Mouse (Mus musculus) liver, embryonic 13.5 days (tissue): Measurements from ENCODE around the gene Ndufv3. TPM values are rescaled to one million over a fixed set of nuclear protein-coding genes. Genes with fewer than 3 reads are reported as not detected.
A peak's percentile ranks its signal among the peaks of the same experiment; 100 is the strongest.

Experiments used
- ATAC-seq: fragments of 200-750 bp; cut with Nextera tagmentation; 2 replicates; pipeline ENCODE4 v1.8.0; 2017; ENCODE audit warnings: low read depth, mild to moderate bottlenecking, moderate number of reproducible peaks, moderate library complexity
- DNase-seq: peaks from one replicate; pipeline ENCODE4 v3.0.0; 2022
- H3K27ac ChIP-seq: fragments of 300-500 bp; sonication (generic); 2 replicates; pipeline ENCODE4 v1.5.1; 2015; ENCODE audit warnings: moderate library complexity, mild to moderate bottlenecking, inconsistent platforms
- H3K27me3 ChIP-seq: fragments of 300-500 bp; sonication (generic); 2 replicates; pipeline ENCODE4 v1.6.1; 2015; ENCODE audit warnings: mild to moderate bottlenecking, inconsistent platforms
- H3K36me3 ChIP-seq: fragments of 300-500 bp; sonication (generic); 2 replicates; pipeline ENCODE4 v1.6.1; 2015; ENCODE audit warnings: mild to moderate bottlenecking, inconsistent platforms
- H3K4me1 ChIP-seq: fragments of 300-500 bp; sonication (generic); replicated peaks from 2 replicates; pipeline ENCODE4 v1.6.1; 2015; ENCODE audit warnings: inconsistent platforms
- H3K4me2 ChIP-seq: fragments of 300-500 bp; sonication (generic); 2 replicates; pipeline ENCODE4 v1.6.1; 2015; ENCODE audit warnings: inconsistent platforms, mild to moderate bottlenecking, moderate library complexity
- H3K4me3 ChIP-seq: fragments of 300-500 bp; sonication (generic); replicated peaks from 2 replicates; pipeline ENCODE4 v1.5.1; 2015; ENCODE audit warnings: mild to moderate bottlenecking, inconsistent platforms
- H3K9ac ChIP-seq: fragments of 300-500 bp; sonication (generic); 2 replicates; pipeline ENCODE4 v1.6.1; 2015; ENCODE audit warnings: mild to moderate bottlenecking, inconsistent platforms
- H3K9me3 ChIP-seq: fragments of 300-500 bp; sonication (generic); replicated peaks from 2 replicates; pipeline ENCODE4 v1.6.1; 2016; ENCODE audit warnings: inconsistent platforms
- WGBS: fragments of 180-500 bp; shearing (Covaris S2); methylation state at CpG from one replicate; pipeline ENCODE4 v1.1.7; 2015; ENCODE audit not compliant: insufficient replicate concordance; 5-methylcytosine and 5-hydroxymethylcytosine counted together
- polyA plus RNA-seq: library from polyadenylated mRNA; unstranded; fragments of >200 nt; fragmentation: Nextera tagmentation; extraction: Ambion mirVana; gene quantifications from 2 replicates; pipeline ENCODE4 v1.2.1, GENCODE M21; 2015

The Ndufv3 gene
- polyA plus RNA-seq, 1 experiment from 2014 or later: 179 TPM

- H3K36me3 ChIP-seq: peaks cover 77% of the 10 kb centered on the region
- H3K27ac ChIP-seq: no peak overlapping the region
These were observed 22.2 kb upstream of the Ndufv3 start for GRCm38 (mm10) chr17:31497726-31498125.

DNA sequence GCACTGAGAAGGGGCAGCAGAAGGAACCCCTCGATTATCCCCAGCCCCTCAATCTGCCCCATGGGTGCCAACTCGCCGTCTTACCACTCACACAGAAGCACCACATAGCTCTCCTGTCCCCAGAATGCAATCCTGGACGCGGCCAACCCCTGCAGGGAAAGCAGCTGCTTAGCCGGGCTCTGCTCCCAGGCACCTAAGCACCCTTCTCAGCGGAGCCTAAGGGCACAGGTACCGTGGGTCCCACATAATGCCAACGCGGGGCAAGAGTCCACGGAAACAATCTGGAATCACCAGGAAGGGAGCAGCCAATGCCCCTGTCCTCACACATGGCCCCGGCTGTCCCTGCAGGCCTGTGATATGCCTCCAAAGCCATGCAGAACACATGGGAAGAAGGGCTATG is 20.2 kb upstream of the Ndufv3 start:
- Histone ChIP-seq H3K4me2 (no peak overlapping the region), H3K4me1 (peaks cover 31% of the 10 kb centered on the region), H3K27me3 (no peaks in the 10 kb centered on the region), H3K9ac (no peak overlapping the region), H3K9me3 (no peaks in the 10 kb centered on the region), H3K4me3 (no peak overlapping the region), H3K27ac (no peak overlapping the region), H3K36me3 (peaks cover 96% of the 10 kb centered on the region)
- 83% methylated on average over 12 of the region's 12 CpGs for WGBS
- no peak for ATAC-seq
- no peak for DNase-seq

More at GRCm38 (mm10) chr17:31497726-31498125, 22.2 kb upstream of the Ndufv3 start:
- H3K9ac ChIP-seq: no peak overlapping the region
- H3K4me2 ChIP-seq: no peak overlapping the region
- peaks cover 15% of the 10 kb centered on the region for H3K4me1 ChIP-seq
- no peak overlapping the region for H3K4me3 ChIP-seq
- WGBS: 73% methylated on average over 6 of the region's 6 CpGs
- no peaks in the 10 kb centered on the region for H3K27me3 ChIP-seq
- no peaks in the 10 kb centered on the region for H3K9me3 ChIP-seq
- ATAC-seq (no peak), DNase-seq (no peak)

DNA sequence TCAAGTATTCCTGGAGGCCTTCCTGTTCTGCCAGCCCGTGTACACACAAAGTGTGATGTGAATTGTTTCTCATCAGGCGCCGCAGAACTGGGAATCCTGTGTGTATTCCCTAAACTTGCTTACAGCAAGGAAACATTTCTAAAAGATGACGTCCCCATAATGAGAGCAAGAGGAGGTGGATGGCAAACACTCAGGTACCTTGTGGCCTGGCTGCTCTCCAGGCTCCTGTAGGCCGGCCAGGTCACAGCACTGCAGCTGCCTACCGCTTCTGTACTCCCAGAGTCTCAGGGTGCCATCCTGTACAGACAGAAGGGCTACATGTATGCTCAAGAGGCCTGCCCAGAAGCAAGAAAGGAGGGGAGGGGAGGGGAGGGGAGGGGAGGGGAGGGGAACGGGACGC is 19.5 kb upstream of the Ndufv3 start:
- Histone ChIP-seq H3K4me1 (peaks cover 31% of the 10 kb centered on the region), H3K9me3 (no peaks in the 10 kb centered on the region), H3K9ac (no peak overlapping the region), H3K4me3 (no peak overlapping the region), H3K36me3 (peaks cover 98% of the 10 kb centered on the region), H3K27ac (no peak overlapping the region), H3K4me2 (no peak overlapping the region), H3K27me3 (no peaks in the 10 kb centered on the region)
- ATAC-seq (no peak), DNase-seq (no peak)
- WGBS: 84% methylated on average over 8 of the region's 8 CpGs

GRCm38 (mm10) chr17:31500908-31501307 is 19.0 kb upstream of the Ndufv3 start:
- Histone ChIP-seq H3K27me3 (no peaks in the 10 kb centered on the region), H3K4me3 (no peak overlapping the region), H3K27ac (no peak overlapping the region), H3K36me3 (peaks cover 98% of the 10 kb centered on the region), H3K9me3 (no peaks in the 10 kb centered on the region), H3K9ac (no peak overlapping the region), H3K4me1 (peaks cover 31% of the 10 kb centered on the region), H3K4me2 (no peak overlapping the region)
- 71% methylated on average over 3 of the region's 3 CpGs for WGBS
- no peak for ATAC-seq
- DNase-seq: no peak

GRCm38 (mm10) chr17:31502261-31502927 is 17.5 kb upstream of the Ndufv3 start:
- peak overlapping the region; percentile 58 for H3K27ac ChIP-seq
- peak overlapping the region; percentile 43 for H3K9ac ChIP-seq

DNA sequence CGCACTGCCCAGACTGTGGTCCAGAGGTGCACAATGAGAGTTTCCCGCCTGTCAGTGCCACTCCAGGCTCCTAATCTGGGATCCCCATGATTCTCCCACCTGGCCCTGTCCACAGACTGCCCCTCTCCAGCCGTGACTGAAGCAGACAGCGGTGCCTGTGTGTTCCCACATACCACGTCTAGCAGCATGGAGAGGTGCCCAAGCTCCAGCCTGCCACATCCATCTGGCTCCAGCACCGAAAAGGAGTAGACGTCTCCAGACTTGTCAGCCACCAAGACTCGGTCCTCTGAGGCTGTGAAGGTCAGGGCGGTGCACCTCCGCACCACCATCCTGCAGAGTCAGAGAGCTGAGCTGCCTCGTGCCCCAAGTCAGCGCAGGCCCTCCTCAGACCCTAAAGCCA is 16.6 kb upstream of the Ndufv3 start:
- H3K9me3 ChIP-seq: no peaks in the 10 kb centered on the region
- H3K4me3 ChIP-seq: no peak overlapping the region
- H3K27me3 ChIP-seq: no peaks in the 10 kb centered on the region
- WGBS: 86% methylated on average over 12 of the region's 12 CpGs
- no peak overlapping the region for H3K9ac ChIP-seq
- DNase-seq: no peak
- ATAC-seq: no peak
- H3K27ac ChIP-seq: peak overlapping the region; percentile 25; the same call in 1 of the 2 replicates
- peaks cover 98% of the 10 kb centered on the region for H3K36me3 ChIP-seq
- peak overlapping the region; percentile 30; the same call in 1 of the 2 replicates for H3K4me2 ChIP-seq
- peaks cover 42% of the 10 kb centered on the region for H3K4me1 ChIP-seq

More at GRCm38 (mm10) chr17:31502261-31502927, 17.5 kb upstream of the Ndufv3 start:
- H3K27me3 ChIP-seq: no peaks in the 10 kb centered on the region
- H3K4me2 ChIP-seq: peak overlapping the region; percentile 30; the same call in 1 of the 2 replicates
- ATAC-seq (peak; percentile 93), DNase-seq (peak; percentile 49)
- H3K9me3 ChIP-seq: no peaks in the 10 kb centered on the region
- peaks cover 41% of the 10 kb centered on the region for H3K4me1 ChIP-seq
- H3K4me3 ChIP-seq: no peak overlapping the region
- peaks cover 98% of the 10 kb centered on the region for H3K36me3 ChIP-seq
- 39% methylated on average over 12 of the region's 12 CpGs for WGBS

DNA sequence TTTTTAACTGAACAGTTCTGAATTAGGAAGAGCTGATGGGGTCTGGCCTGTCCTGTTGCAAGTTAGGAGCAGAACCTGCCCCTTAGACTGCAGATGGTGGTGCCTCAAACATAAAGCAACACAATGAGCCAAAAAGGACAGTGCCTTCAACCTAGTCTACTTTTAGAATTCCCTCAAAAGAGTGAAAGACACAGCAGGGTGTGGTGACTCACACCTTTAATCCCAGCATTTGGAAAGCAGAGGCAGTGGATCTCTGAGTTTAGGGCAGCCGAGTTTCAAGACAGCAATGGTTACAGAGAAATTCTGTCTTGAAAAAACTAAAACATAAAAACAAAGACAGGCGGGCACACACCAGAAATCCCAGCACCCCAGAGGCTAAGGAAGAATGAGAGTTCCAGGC is 16.0 kb upstream of the Ndufv3 start:
- H3K9ac ChIP-seq: no peak overlapping the region
- H3K4me1 ChIP-seq: peaks cover 42% of the 10 kb centered on the region
- H3K27ac ChIP-seq: no peak overlapping the region
- DNase-seq: no peak
- H3K36me3 ChIP-seq: peaks cover 98% of the 10 kb centered on the region
- ATAC-seq: no peak
- H3K4me3 ChIP-seq: no peak overlapping the region
- no peak overlapping the region for H3K4me2 ChIP-seq
- H3K27me3 ChIP-seq: no peaks in the 10 kb centered on the region
- no peaks in the 10 kb centered on the region for H3K9me3 ChIP-seq
- 73% methylated on average over 2 of the region's 2 CpGs for WGBS

- Histone ChIP-seq H3K36me3 (peaks cover 98% of the 10 kb centered on the region), H3K27ac (no peak overlapping the region), H3K9me3 (no peaks in the 10 kb centered on the region), H3K9ac (no peak overlapping the region), H3K4me1 (peaks cover 42% of the 10 kb centered on the region), H3K4me3 (no peak overlapping the region), H3K27me3 (no peaks in the 10 kb centered on the region), H3K4me2 (no peak overlapping the region)
- ATAC-seq (no peak), DNase-seq (no peak)
- WGBS: 84% methylated on average over 5 of the region's 5 CpGs
These were observed 14.9 kb upstream of the Ndufv3 start for GRCm38 (mm10) chr17:31505013-31505412.

DNA sequence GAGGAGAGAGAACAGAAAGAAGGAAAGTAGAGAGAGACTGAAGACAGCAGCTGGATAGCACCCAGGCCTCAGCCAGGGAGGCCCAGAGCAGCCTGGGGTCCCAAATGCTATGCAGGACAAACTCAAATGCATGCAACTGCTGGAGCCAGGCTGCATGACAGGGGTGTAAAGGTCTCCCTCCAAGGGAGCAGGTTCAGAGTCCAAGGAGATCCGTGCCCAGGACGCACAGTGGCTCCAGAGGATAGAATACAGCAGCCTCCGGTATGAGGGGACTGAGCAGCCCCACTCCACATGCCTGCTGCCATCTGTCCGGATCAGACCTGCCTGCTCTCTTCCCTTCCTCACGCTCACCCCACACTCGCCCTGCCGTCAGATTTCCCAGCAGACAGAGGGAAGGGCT is 13.6 kb upstream of the Ndufv3 start:
- Histone ChIP-seq H3K27me3 (no peaks in the 10 kb centered on the region), H3K4me2 (no peak overlapping the region), H3K27ac (no peak overlapping the region), H3K36me3 (peaks cover 91% of the 10 kb centered on the region), H3K4me3 (no peak overlapping the region), H3K9ac (no peak overlapping the region), H3K4me1 (peaks cover 51% of the 10 kb centered on the region), H3K9me3 (no peaks in the 10 kb centered on the region)
- DNase-seq (no peak), ATAC-seq (no peak)
- 72% methylated on average over 7 of the region's 7 CpGs for WGBS

DNA sequence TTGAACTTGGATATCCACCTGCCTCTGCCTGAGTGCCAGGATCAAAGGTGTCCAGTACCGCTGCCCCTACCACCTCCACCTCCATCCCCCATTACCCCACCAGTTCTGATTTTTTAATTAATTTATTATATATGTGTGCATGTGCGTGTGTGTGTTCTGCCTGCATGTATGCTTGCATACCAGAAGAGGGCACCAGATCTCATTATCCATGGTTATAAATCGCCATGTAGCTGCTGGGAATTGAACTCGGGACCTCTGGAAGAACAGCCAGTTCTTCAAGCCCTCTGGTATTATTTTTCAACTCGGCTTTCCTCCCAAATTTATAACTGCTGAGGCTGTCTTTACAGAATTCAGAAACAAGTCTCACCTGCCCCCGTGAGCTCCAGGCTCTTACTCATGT is 9.0 kb upstream of the Ndufv3 start:
- H3K9me3 ChIP-seq: no peaks in the 10 kb centered on the region
- DNase-seq (no peak), ATAC-seq (no peak)
- peak overlapping the region; percentile 86 for H3K4me3 ChIP-seq
- H3K4me1 ChIP-seq: peaks cover 40% of the 10 kb centered on the region
- H3K27me3 ChIP-seq: no peaks in the 10 kb centered on the region
- H3K9ac ChIP-seq: peak overlapping the region; percentile 82; the same call in 1 of the 2 replicates
- peaks cover 45% of the 10 kb centered on the region for H3K36me3 ChIP-seq
- H3K4me2 ChIP-seq: peak overlapping the region; percentile 96
- H3K27ac ChIP-seq: 0 out of 2 replicates have a peak overlapping the region, but pooled peaks have one; percentile 71
- 79% methylated on average over 6 of the region's 6 CpGs for WGBS

- under 1% methylated on average over 56 of the region's 56 CpGs for WGBS
- Histone ChIP-seq H3K27ac (peak overlapping the region; percentile 71), H3K4me1 (peaks cover 35% of the 10 kb centered on the region)
These were observed 8.0 kb upstream of the Ndufv3 start for GRCm38 (mm10) chr17:31511792-31512495.

More at GRCm38 (mm10) chr17:31511792-31512495, 8.0 kb upstream of the Ndufv3 start:
- Histone ChIP-seq H3K9ac (peak overlapping the region; percentile 82), H3K27me3 (no peaks in the 10 kb centered on the region), H3K36me3 (peaks cover 35% of the 10 kb centered on the region), H3K4me3 (peak overlapping the region; percentile 86), H3K4me2 (peak overlapping the region; percentile 96), H3K9me3 (no peaks in the 10 kb centered on the region)
- ATAC-seq (peak; percentile 93), DNase-seq (peak; percentile 86)
